21 mouse cellular contexts compared by ENCODE assay signal in genomic region chr11:80512313-80513056, GRCm38 (mm10). TPM values are rescaled to one million over a fixed set of nuclear protein-coding genes. Genes with fewer than 3 reads are reported as not detected.
DNase-seq lines count a peak whose midpoint lies in the region; ATAC-seq and TF ChIP-seq lines count a peak whose summit lies in the region.
"Had no signal": no experiment of that assay in that cellular context is flagged by ENCODE, and none has a peak within 500 bp of the region (broad histone marks: within the 10 kb centered on the region; RNA-seq: fewer than 3 reads in every experiment).

No protein-coding gene starts in this region.

- no peak for ATAC-seq in forebrain, postnatal 0 days
- ATAC-seq in forebrain, embryonic 11.5 days (replicated peaks; ENCODE audit: low FRiP score), result no peak
- peak; percentile 20; the same call in 1 of the 2 replicates for ATAC-seq in limb, embryonic 15.5 days (ENCODE audit: insufficient number of reproducible peaks, low FRiP score, low TSS enrichment, low read depth)
- ATAC-seq: hindbrain, embryonic 16.5 days had no signal

- H3K4me1 ChIP-seq in forebrain, postnatal 0 days (ENCODE audit: insufficient read depth), result peaks cover 34% of the 10 kb centered on the region
- peaks cover 7% of the 10 kb centered on the region; the same call in 1 of the 2 replicates for H3K4me1 ChIP-seq in forebrain, embryonic 11.5 days (replicated peaks; ENCODE audit: control insufficient read depth, insufficient read depth, low read length)
- H3K4me1 ChIP-seq in CH12.LX (ENCODE audit: control insufficient read depth in 1 of 2, insufficient read depth in 2 of 2), result peaks cover 31 to 84% of the 10 kb centered on the region in 2 experiments
- peaks cover 5% of the 10 kb centered on the region for H3K4me1 ChIP-seq in limb, embryonic 15.5 days

- no peaks in the 10 kb centered on the region for H3K79me2 ChIP-seq in CH12.LX (replicated peaks; ENCODE audit: control insufficient read depth, extremely low read depth, insufficient read depth, poor library complexity, severe bottlenecking)

- H3K36me3 ChIP-seq in forebrain, postnatal 0 days (ENCODE audit: insufficient read depth), result no peaks in the 10 kb centered on the region
- H3K36me3 ChIP-seq in forebrain, embryonic 11.5 days (ENCODE audit: control insufficient read depth, insufficient read depth, low read length), result no peaks in the 10 kb centered on the region
- H3K36me3 ChIP-seq in CH12.LX (replicated peaks in 1 of 2; ENCODE audit: control insufficient read depth in 1 of 2, insufficient read depth in 1 of 2, low read length in 1 of 2), result peaks cover 0 to 6% of the 10 kb centered on the region in 2 experiments
- H3K36me3 ChIP-seq in limb, embryonic 15.5 days, result no peaks in the 10 kb centered on the region
- H3K36me3 ChIP-seq: embryonic facial prominence, embryonic 13.5 days; forebrain, embryonic 10.5 days; heart, embryonic 12.5 days; neural tube, embryonic 13.5 days had no signal

- no peaks in the 10 kb centered on the region for H3K27me3 ChIP-seq in forebrain, postnatal 0 days (ENCODE audit: insufficient read depth, low read length)
- no peaks in the 10 kb centered on the region for H3K27me3 ChIP-seq in forebrain, embryonic 11.5 days (ENCODE audit: control insufficient read depth, insufficient read depth, low read length)
- H3K27me3 ChIP-seq in CH12.LX (replicated peaks), result no peaks in the 10 kb centered on the region
- H3K27me3 ChIP-seq in limb, embryonic 15.5 days, result no peaks in the 10 kb centered on the region
- H3K27me3 ChIP-seq: embryonic facial prominence, embryonic 13.5 days; heart, embryonic 12.5 days had no signal

- TF ChIP-seq POLR2A in CH12.LX (IDR thresholded peaks at IDR 0.05; ENCODE audit: low read depth, low read length), result no peak

- no peak overlapping the region for H3K27ac ChIP-seq in forebrain, postnatal 0 days (ENCODE audit: low read depth, low read length)
- H3K27ac ChIP-seq in forebrain, embryonic 11.5 days (ENCODE audit: low read depth, low read length), result no peak overlapping the region
- H3K27ac ChIP-seq in CH12.LX (ENCODE audit: insufficient read depth, low read depth), result peak overlapping the region; percentile 31
- no peak overlapping the region for H3K27ac ChIP-seq in limb, embryonic 15.5 days
- H3K27ac ChIP-seq: embryonic facial prominence, embryonic 13.5 days; forebrain, embryonic 10.5 days; liver, embryonic 14.5 days; neural tube, embryonic 13.5 days had no signal

- no peak overlapping the region for H3K4me3 ChIP-seq in forebrain, postnatal 0 days (ENCODE audit: low read depth, low read length)
- H3K4me3 ChIP-seq in forebrain, embryonic 11.5 days (ENCODE audit: low read depth, low read length), result no peak overlapping the region
- peak overlapping the region in 1 of 3 experiments; percentile 0 for H3K4me3 ChIP-seq in CH12.LX (replicated peaks in 1 of 3; ENCODE audit: low read depth in 2 of 3, low read length in 2 of 3, poor library complexity in 1 of 3)
- H3K4me3 ChIP-seq in limb, embryonic 15.5 days, result no peak overlapping the region
- H3K4me3 ChIP-seq: embryonic facial prominence, embryonic 13.5 days; forebrain, embryonic 10.5 days; heart, embryonic 12.5 days; neural tube, embryonic 13.5 days had no signal

- no peak for TF ChIP-seq RAD21 in CH12.LX (IDR thresholded peaks at IDR 0.05; ENCODE audit: low read depth, low read length)

- dilution Hi-C loops in CH12.LX (cut with MboI; ENCODE audit: extremely low pct_ligation_motif_present, extremely low pct_unique_long_range_greater_than_20kb, low sequenced_read_pairs), result no loop called here

- peak; percentile 70 for TF ChIP-seq EP300 in CH12.LX (IDR thresholded peaks at IDR 0.05; ENCODE audit: low read length)

- WGBS in forebrain, postnatal 0 days, result 55% methylated on average over 19 of the region's 19 CpGs
- 67% methylated on average over 19 of the region's 19 CpGs for WGBS in forebrain, embryonic 11.5 days
- WGBS in limb, embryonic 15.5 days, result 61% methylated on average over 19 of the region's 19 CpGs

- DNase-seq in forebrain, postnatal 0 days, result no peak
- no peak for DNase-seq in forebrain, embryonic 11.5 days (ENCODE audit: low spot score)
- DNase-seq in CH12.LX (ENCODE audit: extremely low read depth), result no peak
- DNase-seq in thymus, postnatal 14 days, result peak; percentile 64
- no peak for DNase-seq in lung, postnatal 10 days
- DNase-seq in adrenal gland, postnatal 4 days (ENCODE audit: low spot score in 2 of 2), result no peak
- no peak for DNase-seq in left cerebral cortex, adult 18-20 months (ENCODE audit: low spot score in 2 of 2)
- DNase-seq: adrenal gland, postnatal 10 days; cerebellum, adult 8-10 months; gastrocnemius, postnatal 25 days; heart, postnatal 36 days; kidney, adult 18-20 months; kidney, postnatal 14 days; lung, postnatal 14 days had no signal

- no peaks in the 10 kb centered on the region for H3K9me3 ChIP-seq in forebrain, postnatal 0 days (ENCODE audit: low read length)
- H3K9me3 ChIP-seq in forebrain, embryonic 11.5 days (ENCODE audit: control insufficient read depth, low read length), result no peaks in the 10 kb centered on the region
- peaks cover 12% of the 10 kb centered on the region for H3K9me3 ChIP-seq in CH12.LX (replicated peaks; ENCODE audit: low read length)
- no peaks in the 10 kb centered on the region for H3K9me3 ChIP-seq in limb, embryonic 15.5 days
- H3K9me3 ChIP-seq: embryonic facial prominence, embryonic 13.5 days; forebrain, embryonic 10.5 days; heart, embryonic 12.5 days; neural tube, embryonic 13.5 days had no signal

- in situ Hi-C loops in CH12.LX (cut with MboI; ENCODE audit: low pct_ligation_motif_present, low pct_unique_long_range_greater_than_20kb, low sequenced_read_pairs), result no loop called here

- no peak overlapping the region for H3K9ac ChIP-seq in forebrain, postnatal 0 days
- H3K9ac ChIP-seq in forebrain, embryonic 11.5 days (ENCODE audit: low read length), result no peak overlapping the region
- H3K9ac ChIP-seq in CH12.LX (ENCODE audit: insufficient read depth, low read depth), result no peak overlapping the region; the same call in 1 of the 2 replicates
- no peak overlapping the region for H3K9ac ChIP-seq in limb, embryonic 15.5 days
- H3K9ac ChIP-seq: embryonic facial prominence, embryonic 13.5 days; heart, embryonic 12.5 days; liver, embryonic 14.5 days; neural tube, embryonic 13.5 days had no signal

- no peak overlapping the region for H3K4me2 ChIP-seq in forebrain, postnatal 0 days (ENCODE audit: low read depth)
- no peak overlapping the region for H3K4me2 ChIP-seq in forebrain, embryonic 11.5 days (ENCODE audit: low read depth, low read length, severe bottlenecking)
- H3K4me2 ChIP-seq in CH12.LX (ENCODE audit: insufficient read depth, low read depth, poor library complexity, severe bottlenecking), result peak overlapping the region; percentile 89
- no peak overlapping the region for H3K4me2 ChIP-seq in limb, embryonic 15.5 days
- H3K4me2 ChIP-seq: embryonic facial prominence, embryonic 13.5 days; heart, embryonic 12.5 days; neural tube, embryonic 13.5 days had no signal

- 0 out of 2 replicates have a peak, but pooled peaks have one; percentile 5 for TF ChIP-seq CTCF in forebrain, postnatal 0 days (IDR thresholded peaks at IDR 0.05; ENCODE audit: low read depth)
- TF ChIP-seq CTCF in CH12.LX (conservative IDR thresholded peaks at IDR 0.05 in 1 of 2, IDR thresholded peaks at IDR 0.05 in 1 of 2; ENCODE audit: low read depth in 2 of 2, low read length in 2 of 2), result no peak

TF ChIP-seq in CH12.LX, 34 proteins besides CTCF, POLR2A, EP300 and RAD21:
- peak; percentile 45; the same call in 1 of the 2 replicates for TF ChIP-seq MEF2A (IDR thresholded peaks at IDR 0.05; ENCODE audit: borderline replicate concordance, low read depth, low read length)
- TF ChIP-seq ELF1 (IDR thresholded peaks at IDR 0.05; ENCODE audit: low read depth, low read length), result peak; percentile 21; the same call in 1 of the 2 replicates
- TF ChIP-seq MAZ (IDR thresholded peaks at IDR 0.05; ENCODE audit: low read depth, low read length), result 0 out of 2 replicates have a peak, but pooled peaks have one; percentile 58
- TF ChIP-seq UBTF (IDR thresholded peaks at IDR 0.05; ENCODE audit: low read depth, low read length), result no peak
- TF ChIP-seq IRF4 (IDR thresholded peaks at IDR 0.05; ENCODE audit: low read depth, low read length), result peak; percentile 70
- TF ChIP-seq MYC (IDR thresholded peaks at IDR 0.05; ENCODE audit: low read depth, low read length), result peak; percentile 12; the same call in 1 of the 2 replicates
- peak; percentile 79 for TF ChIP-seq BHLHE40 (IDR thresholded peaks at IDR 0.05; ENCODE audit: low read depth, low read length)
- TF ChIP-seq SIN3A (IDR thresholded peaks at IDR 0.05; ENCODE audit: low read length), result 0 out of 2 replicates have a peak, but pooled peaks have one; percentile 22
- TF ChIP-seq TCF12 (IDR thresholded peaks at IDR 0.05; ENCODE audit: low read depth, low read length), result peak; percentile 79; the same call in 1 of the 2 replicates
- 0 out of 2 replicates have a peak, but pooled peaks have one; percentile 9 for TF ChIP-seq JUN (IDR thresholded peaks at IDR 0.05; ENCODE audit: insufficient read depth, low read depth, low read length)
- no peak for TF ChIP-seq SMC3 (IDR thresholded peaks at IDR 0.05; ENCODE audit: low read depth, low read length)
- TF ChIP-seq MXI1 (IDR thresholded peaks at IDR 0.05; ENCODE audit: low read depth, low read length), result peak; percentile 49; the same call in 1 of the 2 replicates
- peak; percentile 51 for TF ChIP-seq ZNF384 (IDR thresholded peaks at IDR 0.05; ENCODE audit: low read depth, low read length)
- TF ChIP-seq TBP (conservative IDR thresholded peaks at IDR 0.05; ENCODE audit: low read depth, low read length), result no peak
- TF ChIP-seq ETS1 (conservative IDR thresholded peaks at IDR 0.05; ENCODE audit: low read depth, low read length), result peak; percentile 75
- no peak for TF ChIP-seq MAFK (IDR thresholded peaks at IDR 0.05; ENCODE audit: insufficient replicate concordance, low read length)
- 0 out of 2 replicates have a peak, but pooled peaks have one; percentile 34 for TF ChIP-seq ZKSCAN1 (IDR thresholded peaks at IDR 0.05; ENCODE audit: borderline replicate concordance, low read depth, low read length)
- no peak for TF ChIP-seq CHD2 (IDR thresholded peaks at IDR 0.05; ENCODE audit: low read length)

RNA-seq across cellular contexts. Expression of gene Cdk5r1, which starts 35.7 kb away (rescaled TPM):
- 392 and 416 TPM in 2 replicates for total RNA-seq in forebrain, postnatal 0 days (2014; rRNA removed)
- 117 and 122 TPM in 2 replicates for polyA plus RNA-seq in forebrain, postnatal 0 days (2015; fragmentation: Nextera tagmentation; extraction: Ambion mirVana)
- 15.7 and 18.4 TPM in 2 replicates for polyA plus RNA-seq in forebrain, embryonic 11.5 days (2014; fragmentation: Nextera tagmentation; extraction: Ambion mirVana)
- total RNA-seq in CH12.LX (2012; rRNA removed) (12.7 and 23.3 TPM in 2 replicates), CH12.LX (2014; rRNA removed) (2.6 and 2.8 TPM in 2 replicates)
- 2.7 and 3.5 TPM in 2 replicates for polyA plus RNA-seq in CH12.LX (2012; ENCODE audit: insufficient read length, low read depth)
- 2.3 and 3.2 TPM in 2 replicates for polyA plus RNA-seq in limb, embryonic 15.5 days (2015; fragmentation: Nextera tagmentation; extraction: Ambion mirVana)
- total RNA-seq in adrenal gland, postnatal 4 days (2021), result 1 to 10 TPM; 8.0 to 9.6 TPM
- 100 to 1,000 TPM; 298 to 313 TPM for total RNA-seq in left cerebral cortex, adult 18-20 months (2021)

Comparison
In these comparisons a context has a peak if more than half of its experiments do, and no peak if none do; other contexts are left out.
1. RNA of gene Cdk5r1, which starts 35.7 kb away (total RNA-seq): 392 to 416 TPM in forebrain, postnatal 0 days and 298 to 313 TPM in left cerebral cortex, adult 18-20 months; 2.6 to 23.3 TPM in CH12.LX and 8.0 to 9.6 TPM in adrenal gland, postnatal 4 days; every median in the first group is over 10 times any median in the second.